Mouse (Mus musculus): ENCODE results near the gene Dnajc4.

The Dnajc4 gene

DNA sequence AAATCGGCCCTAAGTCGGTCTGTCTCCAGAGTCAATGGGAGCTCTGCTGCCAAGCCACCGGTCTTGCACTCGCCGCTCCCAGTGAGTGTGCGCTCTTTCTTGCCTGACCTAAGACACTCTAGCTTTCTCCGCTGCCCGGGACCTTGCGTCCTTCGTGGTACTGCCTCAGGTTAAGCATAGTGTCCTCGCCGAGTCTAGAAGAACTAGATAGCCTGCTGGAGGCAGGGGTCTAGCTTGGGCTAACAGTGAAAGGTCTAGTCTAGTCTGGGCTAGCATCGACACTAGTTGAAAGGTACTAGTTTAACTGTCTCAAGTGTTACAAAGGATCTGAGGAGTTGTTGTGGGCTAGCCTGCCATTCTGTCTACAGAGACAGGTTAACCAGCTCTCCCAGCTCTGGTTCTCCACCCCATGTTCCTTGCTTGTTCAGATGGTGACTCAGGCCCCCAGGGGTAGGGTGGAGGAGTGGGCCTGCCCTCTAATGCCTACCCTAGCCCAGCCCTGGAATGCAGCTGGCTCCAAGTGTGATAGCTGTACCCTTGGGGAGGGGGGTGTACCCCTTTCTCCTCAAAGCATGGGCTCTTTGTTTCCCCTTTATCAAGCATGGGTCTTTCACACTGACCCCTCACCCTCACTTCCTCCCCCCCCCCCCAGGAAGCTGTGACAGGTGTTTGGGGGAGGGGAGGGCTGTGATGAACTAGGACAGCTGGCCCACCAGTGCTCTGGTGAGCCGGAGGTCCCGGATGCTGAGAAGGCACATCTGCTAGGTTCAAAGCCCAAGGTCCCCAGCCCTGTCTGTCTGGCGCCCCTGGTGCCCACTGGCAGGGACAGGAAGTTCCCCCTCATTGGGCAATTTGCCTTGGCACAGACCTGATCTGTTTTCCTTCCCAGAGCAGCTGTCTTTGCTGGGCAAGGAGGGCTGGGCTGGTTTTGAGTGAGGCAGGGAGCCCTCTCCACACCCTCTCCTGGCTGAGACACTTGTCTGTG is 16.5 kb downstream of the Dnajc4 start, which contains the start of gene Plcb3:
Gene Plcb3 (minus strand): TSS at position 934 of the 985 bp plus-strand sequence.
- DNase-seq: peak; percentile 77 to 85

GRCm38 (mm10) chr19:6974211-6975205 is 17.9 kb downstream of the Dnajc4 start, which contains the start of gene Ppp1r14b:
Gene Ppp1r14b (plus strand): TSS chr19:6974968.
- DNase-seq: peak; percentile 75 to 84

- no peak for DNase-seq
These were observed 18.7 kb downstream of the Dnajc4 start for GRCm38 (mm10) chr19:6973581-6974190.

- no peak for DNase-seq
These were observed 20.0 kb downstream of the Dnajc4 start for GRCm38 (mm10) chr19:6972247-6972917.

GRCm38 (mm10) chr19:6971644-6972043 is 20.7 kb downstream of the Dnajc4 start:
- no peak for DNase-seq

- no peak for DNase-seq
These were observed 21.8 kb downstream of the Dnajc4 start for GRCm38 (mm10) chr19:6970460-6971085.

- peak; percentile 35 to 57 for DNase-seq
These were observed 22.5 kb downstream of the Dnajc4 start for GRCm38 (mm10) chr19:6969665-6970381.

DNA sequence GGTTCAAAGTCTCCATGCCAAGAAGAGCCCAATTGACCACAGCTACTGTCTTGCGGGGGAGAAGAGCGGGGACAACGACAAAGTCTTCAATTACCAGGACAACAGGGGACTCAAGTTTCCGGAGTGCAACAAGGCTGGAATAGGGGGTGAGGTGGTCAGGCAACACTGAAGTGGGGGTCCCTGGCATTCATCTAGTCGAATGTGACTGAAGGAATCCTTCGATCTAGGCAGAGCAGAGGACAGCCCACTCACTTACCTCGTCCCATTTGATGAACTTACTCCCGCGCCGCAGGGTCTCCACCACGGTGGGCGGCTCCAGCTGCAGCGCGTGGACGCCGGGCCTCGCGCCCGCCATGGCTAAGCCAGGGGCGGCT is 23.1 kb downstream of the Dnajc4 start:
- DNase-seq: no peak

DNA sequence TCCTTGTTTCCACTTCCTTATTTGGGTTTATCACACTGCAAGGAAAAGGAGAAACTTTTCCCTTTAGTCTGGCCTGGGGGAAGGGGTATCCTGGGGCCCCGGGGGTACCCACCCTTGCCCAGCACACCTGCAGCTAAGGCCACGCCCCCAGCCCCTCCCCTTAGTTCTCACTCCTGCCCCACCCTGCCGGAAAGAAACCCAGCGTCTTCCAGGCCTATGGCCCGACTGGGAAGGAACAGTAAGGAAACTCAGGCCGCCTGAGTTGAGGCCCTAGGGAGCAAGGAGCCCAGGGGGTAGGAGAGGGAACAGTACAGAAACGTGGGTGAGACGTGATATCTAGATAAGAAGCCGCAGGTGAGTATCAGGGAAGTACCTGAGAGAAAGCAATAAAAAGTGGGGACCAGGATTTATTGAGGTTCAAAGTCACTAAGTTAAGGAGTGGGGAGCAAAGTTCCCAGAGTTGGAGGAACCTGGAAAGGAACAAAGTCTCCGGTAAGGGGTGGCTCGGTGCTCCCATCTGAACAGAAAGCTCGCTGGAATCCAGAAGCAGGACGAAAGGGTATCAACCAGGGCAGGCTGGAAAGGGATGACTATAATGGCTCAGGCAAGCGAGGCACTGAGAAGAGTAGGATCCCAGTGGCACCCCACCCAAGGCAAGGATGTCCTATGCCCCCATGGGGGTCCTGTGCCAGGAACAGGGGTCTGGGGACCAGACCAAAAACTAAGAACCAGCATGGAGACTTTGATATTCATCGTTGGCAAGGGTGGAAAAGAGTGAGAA is 23.7 kb downstream of the Dnajc4 start:
- DNase-seq: no peak

GRCm38 (mm10) chr19:6956461-6956860 is 35.9 kb downstream of the Dnajc4 start:
- DNase-seq: no peak

GRCm38 (mm10) chr19:6955424-6955823 is 36.9 kb downstream of the Dnajc4 start:
- DNase-seq: no peak

- peak in 1 of 2 experiments; percentile 66 for DNase-seq
These were observed 38.3 kb downstream of the Dnajc4 start for GRCm38 (mm10) chr19:6954046-6954445.

DNA sequence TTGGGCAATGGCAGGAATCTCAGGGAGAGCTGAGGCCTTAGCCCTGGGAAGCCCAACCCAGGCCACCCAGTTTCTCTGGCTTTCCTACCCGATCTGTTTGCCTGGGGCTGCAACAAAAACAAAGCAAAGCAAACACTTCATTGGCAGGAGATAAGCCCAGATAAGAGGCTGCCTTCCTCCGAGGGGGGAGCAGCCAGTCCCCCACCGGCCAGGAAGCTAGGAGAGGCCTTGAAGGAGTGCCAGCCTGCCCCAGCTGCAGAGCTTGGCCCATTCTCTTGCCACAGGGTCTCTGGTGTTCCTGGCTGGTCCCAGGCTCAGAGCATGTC is 39.7 kb downstream of the Dnajc4 start:
- no peak for DNase-seq

GRCm38 (mm10) chr19:6951994-6952711 is 40.2 kb downstream of the Dnajc4 start:
- DNase-seq: peak; percentile 77 to 79

DNA sequence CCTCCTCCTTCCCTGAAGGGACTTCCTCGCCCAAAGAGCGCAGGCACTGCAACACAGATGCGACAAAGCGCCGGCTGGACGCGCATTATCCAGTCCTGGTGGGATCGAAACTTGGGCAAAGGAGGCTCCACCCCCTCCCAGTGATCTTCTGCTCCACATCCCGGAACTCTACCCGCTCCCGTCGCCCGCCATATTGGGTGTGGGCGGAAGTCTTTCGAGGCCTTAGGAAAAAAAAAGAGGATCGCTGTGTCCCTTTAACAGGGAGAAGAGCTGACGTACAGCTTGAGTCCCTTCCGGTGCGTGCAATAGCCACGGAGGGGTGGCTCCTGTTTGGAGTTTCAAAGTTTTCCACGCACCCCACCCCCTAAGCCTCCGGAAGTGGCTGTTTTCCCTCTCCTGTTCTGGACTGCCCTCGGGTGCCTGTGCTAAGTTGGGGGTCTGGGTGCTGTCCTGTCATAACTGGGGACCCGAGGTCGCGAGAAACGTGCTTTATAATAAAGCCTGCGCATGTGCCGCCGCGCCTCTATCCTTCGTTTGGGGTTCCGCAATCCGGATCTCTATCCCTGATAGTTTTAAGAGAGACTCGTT is 40.9 kb downstream of the Dnajc4 start:
- peak; percentile 91 to 93 for DNase-seq

- peak; percentile 59 to 72 for DNase-seq
These were observed 41.7 kb downstream of the Dnajc4 start for GRCm38 (mm10) chr19:6950613-6951153.

GRCm38 (mm10) chr19:6949951-6950350 is 42.4 kb downstream of the Dnajc4 start:
- no peak for DNase-seq

- no peak for DNase-seq
These were observed 42.8 kb downstream of the Dnajc4 start for GRCm38 (mm10) chr19:6949532-6949931.

DNA sequence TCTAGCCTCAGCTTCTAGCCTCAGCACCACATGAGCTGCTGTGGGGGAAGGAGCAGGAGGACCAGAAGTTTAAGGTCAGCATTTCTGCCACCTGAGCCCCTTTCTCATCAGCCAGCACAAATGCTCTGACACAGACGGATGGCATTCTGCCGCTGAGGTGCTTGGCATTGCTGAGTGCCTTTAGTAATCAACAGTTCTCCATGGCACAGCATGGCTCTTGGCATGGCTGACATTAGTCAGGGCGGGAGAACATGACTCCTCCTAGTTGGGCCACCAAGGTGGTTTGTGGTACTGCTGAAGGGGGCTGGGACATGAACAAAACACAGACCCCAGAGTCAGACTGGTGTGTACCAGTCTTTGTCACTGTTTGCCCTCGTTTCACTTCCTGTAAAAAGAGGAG is 44.2 kb downstream of the Dnajc4 start:
- peak; percentile 90 to 93 for DNase-seq
